Mouse (Mus musculus) B cell, adult 2 months (primary cell): ENCODE data around the gene Gm28230.

Experiments
- DNase-seq, 2 experiments: peaks; one replicate each; pipeline ENCODE4 v3.0.0; 2022

Gm28230 gene

GRCm38 (mm10) chr2:74781386-74781785, 54.9 kb downstream of the Gm28230 start:
- no peak for DNase-seq

GRCm38 (mm10) chr2:74795531-74795930, 69.0 kb downstream of the Gm28230 start:
- DNase-seq = no peak
